Mouse (Mus musculus) lung, embryonic 14.5 days (tissue): ENCODE results near the gene Fam213b. TPM values are rescaled to one million over a fixed set of nuclear protein-coding genes. Genes with fewer than 3 reads are reported as not detected.

Source experiments
- ATAC-seq: fragments of 200-750 bp; cut with Nextera tagmentation; 2 replicates; pipeline ENCODE4 v1.8.0; 2017; ENCODE audit warnings: mild to moderate bottlenecking, moderate TSS enrichment, moderate library complexity; ENCODE audit not compliant: insufficient read depth
- DNase-seq: peaks from one replicate; pipeline ENCODE4 v3.0.0-alpha.2; 2015
- H3K27ac ChIP-seq: fragments of 300-500 bp; sonication (generic); 2 replicates; pipeline ENCODE4 v1.5.1; 2014; ENCODE audit warnings: low read depth, mild to moderate bottlenecking, moderate library complexity
- H3K27me3 ChIP-seq: fragments of 300-500 bp; sonication (generic); 2 replicates; pipeline ENCODE4 v1.6.1; 2014; ENCODE audit warnings: low read length, control low read depth; ENCODE audit not compliant: insufficient read depth
- H3K36me3 ChIP-seq: fragments of 300-500 bp; sonication (generic); 2 replicates; pipeline ENCODE4 v1.6.1; 2014; ENCODE audit warnings: control low read depth; ENCODE audit not compliant: insufficient read depth
- H3K4me1 ChIP-seq: fragments of 300-500 bp; sonication (generic); 2 replicates; pipeline ENCODE4 v1.6.1; 2014; ENCODE audit warnings: antibody characterized with exemption, control low read depth; ENCODE audit not compliant: insufficient read depth
- H3K4me2 ChIP-seq: fragments of 300-500 bp; sonication (generic); 2 replicates; pipeline ENCODE4 v1.6.1; 2014; ENCODE audit warnings: mild to moderate bottlenecking
- H3K4me3 ChIP-seq: fragments of 300-500 bp; sonication (generic); 2 replicates; pipeline ENCODE4 v1.5.1; 2014; ENCODE audit warnings: low read depth, low read length
- H3K9ac ChIP-seq: fragments of 300-500 bp; sonication (generic); 2 replicates; pipeline ENCODE4 v1.6.1; 2014
- H3K9me3 ChIP-seq: fragments of 300-500 bp; sonication (generic); 2 replicates; pipeline ENCODE4 v1.6.1; 2016; ENCODE audit warnings: low read depth, low read length, control low read depth
- CTCF ChIP-seq: IDR thresholded peaks from 2 replicates; pipeline ENCODE4 v1.5.1; 2016; ENCODE audit warnings: antibody characterized with exemption, low read depth
- WGBS: fragments of 180-500 bp; shearing (Covaris S2); extraction: QIAGEN DNeasy Blood & Tissue Kit; methylation state at CpG from one replicate; pipeline ENCODE4 v1.1.7; 2014; 5-methylcytosine and 5-hydroxymethylcytosine counted together
- polyA plus RNA-seq: library from polyadenylated mRNA; unstranded; fragments of >200 nt; fragmentation: Nextera tagmentation; extraction: Ambion mirVana; gene quantifications from 2 replicates; pipeline ENCODE4 v1.2.1, GENCODE M21; 2014

Gene Fam213b
- polyA plus RNA-seq, 1 experiment from 2014 or later, result 39.9 TPM

- Histone ChIP-seq H3K4me2 (0 out of 2 replicates have a peak overlapping the region, but pooled peaks have one; percentile 4), H3K4me1 (no peaks in the 10 kb centered on the region), H3K36me3 (no peaks in the 10 kb centered on the region), H3K9me3 (no peaks in the 10 kb centered on the region), H3K9ac (0 out of 2 replicates have a peak overlapping the region, but pooled peaks have one; percentile 11), H3K27me3 (no peaks in the 10 kb centered on the region), H3K4me3 (no peak overlapping the region), H3K27ac (peak overlapping the region; percentile 27; the same call in 1 of the 2 replicates)
- 0 out of 2 replicates have a peak, but pooled peaks have one; percentile 50 for ATAC-seq
- WGBS, result 25% methylated on average over 15 of the region's 15 CpGs
- TF ChIP-seq CTCF, result no peak
- peak; percentile 22 for DNase-seq
These were observed 11.9 kb upstream of the Fam213b start for GRCm38 (mm10) chr4:154910606-154911522.

GRCm38 (mm10) chr4:154908490-154908889, 9.6 kb upstream of the Fam213b start:
- Histone ChIP-seq H3K27ac (no peak overlapping the region), H3K4me1 (no peaks in the 10 kb centered on the region), H3K9me3 (no peaks in the 10 kb centered on the region), H3K9ac (no peak overlapping the region), H3K4me3 (no peak overlapping the region), H3K36me3 (no peaks in the 10 kb centered on the region), H3K4me2 (no peak overlapping the region), H3K27me3 (no peaks in the 10 kb centered on the region)
- whole genome bisulfite sequencing, result 80% methylated on average over 5 of the region's 5 CpGs
- ATAC-seq (no peak), DNase-seq (no peak)
- TF ChIP-seq CTCF, result no peak

- Histone ChIP-seq H3K4me1 (no peaks in the 10 kb centered on the region), H3K4me3 (no peak overlapping the region), H3K9me3 (no peaks in the 10 kb centered on the region), H3K9ac (peak overlapping the region; percentile 22; the same call in 1 of the 2 replicates), H3K4me2 (peak overlapping the region; percentile 45), H3K36me3 (no peaks in the 10 kb centered on the region), H3K27ac (0 out of 2 replicates have a peak overlapping the region, but pooled peaks have one; percentile 6), H3K27me3 (no peaks in the 10 kb centered on the region)
- TF ChIP-seq CTCF, result peak; percentile 84
- ATAC-seq (peak; percentile 48), DNase-seq (peak; percentile 91)
- 32% methylated on average over 17 of the region's 17 CpGs for WGBS
These were observed 8.9 kb upstream of the Fam213b start for GRCm38 (mm10) chr4:154907833-154908232.

GRCm38 (mm10) chr4:154904185-154905071, 5.5 kb upstream of the Fam213b start:
- H3K9ac ChIP-seq, result peak overlapping the region; percentile 56
- DNase-seq, result peak; percentile 93
- peak; percentile 96 for ATAC-seq

GRCm38 (mm10) chr4:154902371-154902770, 3.4 kb upstream of the Fam213b start:
- Histone ChIP-seq H3K9ac (no peak overlapping the region), H3K27me3 (no peaks in the 10 kb centered on the region), H3K27ac (no peak overlapping the region), H3K4me1 (peaks cover 12% of the 10 kb centered on the region), H3K36me3 (no peaks in the 10 kb centered on the region), H3K4me3 (no peak overlapping the region), H3K4me2 (no peak overlapping the region), H3K9me3 (no peaks in the 10 kb centered on the region)
- DNase-seq (no peak), ATAC-seq (no peak)
- no peak for TF ChIP-seq CTCF
- 75% methylated on average over 2 of the region's 2 CpGs for WGBS

More at GRCm38 (mm10) chr4:154904185-154905071, 5.5 kb upstream of the Fam213b start:
- H3K27ac ChIP-seq, result peak overlapping the region; percentile 46; the same call in 1 of the 2 replicates
- peak overlapping the region; percentile 82 for H3K4me2 ChIP-seq
- H3K9me3 ChIP-seq, result no peaks in the 10 kb centered on the region
- peak overlapping the region; percentile 45 for H3K4me3 ChIP-seq
- no peaks in the 10 kb centered on the region for H3K27me3 ChIP-seq
- 2% methylated on average over 16 of the region's 16 CpGs for WGBS
- no peaks in the 10 kb centered on the region for H3K4me1 ChIP-seq
- no peak for TF ChIP-seq CTCF
- H3K36me3 ChIP-seq, result no peaks in the 10 kb centered on the region

- H3K9ac ChIP-seq, result peak overlapping the region; percentile 69
- peaks cover 12% of the 10 kb centered on the region for H3K4me1 ChIP-seq
- no peak for DNase-seq
- H3K4me2 ChIP-seq, result peak overlapping the region; percentile 97
- WGBS, result 64% methylated on average over 6 of the region's 6 CpGs
- no peaks in the 10 kb centered on the region for H3K27me3 ChIP-seq
- no peak for ATAC-seq
- H3K4me3 ChIP-seq, result peak overlapping the region; percentile 55
- H3K27ac ChIP-seq, result no peak overlapping the region
- no peak for TF ChIP-seq CTCF
- no peaks in the 10 kb centered on the region for H3K9me3 ChIP-seq
- no peaks in the 10 kb centered on the region for H3K36me3 ChIP-seq
These were observed 1.1 kb downstream of the Fam213b start for GRCm38 (mm10) chr4:154897676-154898465.
